Mouse (Mus musculus) cerebellum, adult 8-10 months (tissue): ENCODE results near the gene Sema6b.

Experiments
- DNase-seq: peaks from one replicate; pipeline ENCODE4 v3.0.0; 2022

Sema6b gene

GRCm38 (mm10) chr17:56139858-56140595 lies at the start of gene Sema6b:
Gene Sema6b, minus strand, starts transcription at chr17:56140343.
- peak; percentile 81 for DNase-seq

- peak; percentile 25 for DNase-seq
These were observed 45.4 kb upstream of the Sema6b start for GRCm38 (mm10) chr17:56185281-56186141.

- DNase-seq, result peak; percentile 94
These were observed 43.5 kb upstream of the Sema6b start, which contains the start of gene Mydgf for GRCm38 (mm10) chr17:56183658-56184103. Gene Mydgf, minus strand, starts transcription at chr17:56183920.

- no peak for DNase-seq
These were observed 43.0 kb upstream of the Sema6b start for GRCm38 (mm10) chr17:56182975-56183657.

- DNase-seq, result no peak
These were observed 35.3 kb upstream of the Sema6b start for GRCm38 (mm10) chr17:56175416-56175815.

- DNase-seq, result no peak
These were observed 33.4 kb upstream of the Sema6b start for GRCm38 (mm10) chr17:56173401-56174046.

GRCm38 (mm10) chr17:56171881-56172280 lies 31.7 kb upstream of the Sema6b start:
- DNase-seq, result no peak

- DNase-seq, result no peak
These were observed 31.3 kb upstream of the Sema6b start for GRCm38 (mm10) chr17:56171456-56171855.

GRCm38 (mm10) chr17:56170636-56171035 lies 30.5 kb upstream of the Sema6b start:
- no peak for DNase-seq

GRCm38 (mm10) chr17:56169830-56170229 lies 29.7 kb upstream of the Sema6b start:
- no peak for DNase-seq

- no peak for DNase-seq
These were observed 25.5 kb upstream of the Sema6b start for GRCm38 (mm10) chr17:56165671-56166070.

- DNase-seq, result no peak
These were observed 24.4 kb upstream of the Sema6b start for GRCm38 (mm10) chr17:56164510-56164909.

- no peak for DNase-seq
These were observed 23.5 kb upstream of the Sema6b start for GRCm38 (mm10) chr17:56163523-56164102.

- peak; percentile 88 for DNase-seq
These were observed 22.2 kb upstream of the Sema6b start, which contains the start of gene Tnfaip8l1 for GRCm38 (mm10) chr17:56162231-56162774. Gene Tnfaip8l1, plus strand, starts transcription at chr17:56162477.

GRCm38 (mm10) chr17:56159729-56160128 lies 19.6 kb upstream of the Sema6b start:
- DNase-seq, result peak; percentile 56

- DNase-seq, result no peak
These were observed 13.5 kb upstream of the Sema6b start for GRCm38 (mm10) chr17:56153643-56154042.

GRCm38 (mm10) chr17:56149897-56150296 lies 9.8 kb upstream of the Sema6b start:
- no peak for DNase-seq

GRCm38 (mm10) chr17:56148790-56149618 lies 8.9 kb upstream of the Sema6b start:
- DNase-seq, result no peak

GRCm38 (mm10) chr17:56148280-56148679 lies 8.1 kb upstream of the Sema6b start:
- DNase-seq, result no peak

GRCm38 (mm10) chr17:56147420-56147819 lies 7.3 kb upstream of the Sema6b start:
- DNase-seq, result no peak

GRCm38 (mm10) chr17:56146131-56146530 lies 6.0 kb upstream of the Sema6b start:
- no peak for DNase-seq
